Mouse (Mus musculus) gastrocnemius, postnatal 36 days (tissue): ENCODE results near the gene Slc22a29. TPM values are rescaled to one million over a fixed set of nuclear protein-coding genes. Genes with fewer than 3 reads are reported as not detected.
"Not testable (repeated sequence)": the region's sequence is repeated elsewhere in the genome, so short reads cannot be mapped to it uniquely, and the experiment has no call there.

Experiments used
- DNase-seq, 2 experiments: peaks; one replicate each; pipeline ENCODE4 v3.0.0; 2022
- intact Hi-C: fragments of 180-260 bp; cut with DNase I; formaldehyde crosslinking; loops from one replicate; pipeline ENCODE4 v1.15.1; 2025
- long read RNA-seq, 2 experiments: library from polyadenylated mRNA; stranded (forward); transcript quantifications; one replicate each; pipeline ENCODE4 v2.0.0; 2021
- total RNA-seq, 2 experiments: library from RNA; stranded (reverse); gene quantifications; 2 replicates each; pipeline ENCODE4 v1.2.3; 2021

Slc22a29 gene
- total RNA-seq: not detected
- long read RNA-seq, experiment 1: 0 reads
- long read RNA-seq, experiment 2: 0 reads

DNA sequence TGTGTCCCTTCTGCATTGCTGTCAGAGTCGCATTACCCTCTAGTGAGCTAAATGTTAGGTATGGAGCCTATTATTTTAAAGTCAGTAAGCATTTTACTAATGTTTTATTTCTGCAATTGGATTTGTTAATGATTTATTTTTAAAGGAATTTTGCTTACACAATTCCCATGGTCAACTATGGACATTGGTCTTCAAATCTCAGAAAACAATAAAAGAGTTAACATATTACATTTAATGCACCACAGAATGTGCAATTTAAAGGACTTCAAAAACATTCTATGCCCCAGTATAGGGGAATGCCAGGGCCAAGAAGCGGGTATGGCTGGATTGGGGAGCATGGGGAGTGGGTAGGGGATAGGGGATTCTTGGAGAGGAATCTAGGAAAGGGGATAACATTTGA lies at the start of gene Slc22a29:
Gene Slc22a29 (minus strand): TSS at position 101 of the 400 bp plus-strand sequence.
- intact Hi-C loops: no loop called here
- DNase-seq: no peak

DNA sequence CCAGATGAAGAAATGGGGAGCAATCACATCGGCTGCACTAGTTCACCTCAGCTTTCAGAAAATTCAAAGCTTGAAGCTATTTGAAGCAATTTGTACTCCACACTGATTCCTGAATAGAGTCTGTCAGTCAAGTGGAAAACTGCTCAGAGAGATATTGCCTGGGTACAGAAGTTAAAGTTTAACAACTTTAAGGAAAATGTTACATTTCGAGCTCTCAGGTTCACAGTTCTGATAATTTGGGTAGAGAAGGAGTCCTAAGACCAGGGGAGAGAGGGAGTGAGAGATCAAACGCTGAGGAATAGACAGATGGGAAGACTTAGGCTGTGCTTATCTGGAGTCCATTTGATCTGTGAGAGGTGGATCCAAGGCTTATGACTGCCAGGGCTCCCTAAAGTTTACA lies 46.6 kb upstream of the Slc22a29 start:
- intact Hi-C loops: no loop called here
- DNase-seq: no peak

DNA sequence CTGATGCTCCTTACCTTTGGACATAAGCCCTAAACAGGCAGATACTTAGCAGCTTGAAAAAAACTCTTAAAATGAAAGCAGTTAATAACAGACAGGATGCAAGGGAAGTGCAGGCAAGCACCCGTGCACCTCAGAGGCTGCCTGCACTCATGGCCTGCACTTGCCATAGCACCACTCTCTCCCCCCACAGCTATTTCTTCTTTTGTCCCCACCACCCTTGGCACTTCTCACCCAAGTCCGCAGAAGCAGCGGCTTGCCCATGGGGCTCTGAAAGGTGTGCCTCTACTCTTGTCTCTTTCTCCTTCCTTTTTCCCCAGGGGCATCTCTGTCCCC lies 34.0 kb upstream of the Slc22a29 start:
- DNase-seq: no peak
- intact Hi-C loops: no loop called here

DNA sequence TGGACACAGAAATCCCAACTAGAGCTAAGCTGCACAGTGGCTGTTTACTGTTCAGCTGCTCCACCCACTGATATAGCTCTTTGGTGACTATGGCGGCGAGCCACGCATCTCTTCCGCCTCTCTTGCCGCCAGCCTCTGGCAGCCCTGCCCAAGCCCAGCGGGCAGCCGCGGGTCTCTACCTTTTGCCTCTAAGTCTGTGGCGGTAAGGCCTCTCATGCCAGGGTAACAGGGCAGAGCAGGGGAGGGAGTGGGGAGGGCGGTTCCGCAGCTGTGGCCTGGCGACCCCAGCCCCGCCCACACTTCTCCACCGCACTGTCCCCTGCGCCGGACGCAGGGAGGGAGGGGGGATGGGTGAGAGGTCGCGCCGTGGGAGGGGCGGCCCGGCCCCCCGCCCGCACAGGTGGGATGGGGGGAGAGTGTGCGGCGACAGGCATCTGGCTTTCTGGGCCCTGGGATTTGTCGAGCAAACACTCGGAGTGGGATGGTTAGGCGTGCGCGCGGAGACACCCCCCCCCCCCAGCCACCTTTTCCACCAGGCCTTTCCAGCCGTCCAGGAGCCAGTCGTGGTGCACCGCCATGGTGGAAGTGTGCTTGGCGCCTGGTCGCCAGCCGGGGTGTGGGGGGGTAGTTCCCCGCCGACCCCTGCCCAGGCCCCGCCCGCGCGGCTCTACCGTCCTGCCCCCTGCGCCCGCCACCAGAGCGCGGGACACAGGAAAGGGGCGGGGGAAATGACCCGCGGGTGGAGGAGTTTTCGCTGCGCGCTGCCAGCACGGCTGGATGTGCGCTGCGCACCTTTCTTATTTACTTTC lies 33.4 kb upstream of the Slc22a29 start:
- DNase-seq: peak; percentile 3 to 12
- intact Hi-C loops: no loop called here

DNA sequence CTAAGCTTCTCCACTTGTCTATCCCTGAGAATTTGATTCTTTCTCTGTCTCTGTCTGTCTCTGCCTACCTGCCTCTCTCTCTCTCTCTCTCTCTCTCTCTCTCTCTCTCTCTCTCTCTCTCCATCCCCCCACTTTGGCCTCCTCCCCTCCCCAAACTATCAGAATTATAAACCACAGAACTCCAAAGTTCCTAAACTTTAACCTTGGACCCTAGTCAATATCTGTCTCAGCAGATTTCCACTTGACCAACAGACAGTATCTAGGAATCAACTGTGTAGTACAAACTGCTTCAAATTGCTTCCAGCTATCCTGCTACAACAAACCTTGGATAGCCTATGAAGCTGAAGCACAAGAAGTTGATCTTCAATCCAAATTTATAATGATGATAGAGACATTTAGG lies 10.2 kb upstream of the Slc22a29 start:
- no peak for DNase-seq
- intact Hi-C loops: no loop called here

DNA sequence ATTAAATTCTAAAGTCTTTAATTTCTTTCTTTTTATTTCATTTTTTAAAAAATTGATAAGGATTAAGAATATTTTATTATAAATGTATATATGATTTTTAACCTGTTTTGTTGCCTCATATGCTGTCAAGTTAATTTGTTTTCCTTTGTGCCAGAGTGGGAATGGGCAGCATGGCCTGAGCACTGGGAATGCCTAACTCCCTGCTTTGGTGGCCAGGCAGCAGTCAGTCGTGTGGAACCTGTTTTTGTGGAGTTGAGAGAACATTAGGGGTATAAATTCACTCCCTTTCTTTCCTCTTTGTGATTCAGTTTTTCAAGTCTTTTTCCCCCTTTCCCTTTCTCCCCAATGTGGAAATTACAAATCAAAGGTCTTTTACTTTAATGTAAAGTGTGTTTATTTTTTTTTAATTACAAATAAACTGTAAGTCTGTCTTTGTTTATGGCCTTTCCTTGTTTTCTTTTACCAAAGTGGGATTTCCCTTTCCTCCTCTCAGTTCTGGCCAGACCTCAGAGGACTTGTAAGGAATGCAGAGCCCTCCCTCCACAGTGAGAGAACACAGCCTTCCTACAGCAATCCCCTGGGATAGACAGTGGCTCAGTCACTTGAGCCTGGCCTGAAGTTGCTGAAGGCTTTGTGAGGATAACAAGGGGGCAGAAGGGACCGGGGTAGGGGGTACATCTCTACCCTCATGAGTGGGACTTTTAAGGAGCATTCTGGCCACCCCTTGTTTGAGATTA lies 69.7 kb downstream of the Slc22a29 start:
- no peak for DNase-seq
- intact Hi-C loops: no loop called here

DNA sequence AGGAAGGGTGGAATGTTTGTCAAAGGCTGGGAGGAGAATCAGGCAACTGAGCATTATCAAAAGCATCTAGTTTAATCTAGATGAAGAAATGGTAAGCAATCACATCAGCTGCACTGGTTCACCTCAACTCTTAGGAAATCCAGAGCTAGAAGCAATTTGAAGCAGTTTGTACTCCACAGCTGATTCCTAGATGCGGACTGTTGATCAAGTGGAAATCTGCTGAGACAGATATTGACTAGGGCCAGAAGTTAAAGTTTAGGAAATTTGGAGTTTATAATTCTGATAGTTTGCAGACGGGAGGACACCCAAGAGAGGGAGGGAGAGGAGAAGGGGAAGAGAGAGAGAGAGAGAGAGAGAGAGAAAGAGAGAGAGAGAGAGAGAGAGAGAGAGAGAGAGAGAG lies 76.0 kb downstream of the Slc22a29 start:
- DNase-seq, intact Hi-C loops: not testable (repeated sequence)

DNA sequence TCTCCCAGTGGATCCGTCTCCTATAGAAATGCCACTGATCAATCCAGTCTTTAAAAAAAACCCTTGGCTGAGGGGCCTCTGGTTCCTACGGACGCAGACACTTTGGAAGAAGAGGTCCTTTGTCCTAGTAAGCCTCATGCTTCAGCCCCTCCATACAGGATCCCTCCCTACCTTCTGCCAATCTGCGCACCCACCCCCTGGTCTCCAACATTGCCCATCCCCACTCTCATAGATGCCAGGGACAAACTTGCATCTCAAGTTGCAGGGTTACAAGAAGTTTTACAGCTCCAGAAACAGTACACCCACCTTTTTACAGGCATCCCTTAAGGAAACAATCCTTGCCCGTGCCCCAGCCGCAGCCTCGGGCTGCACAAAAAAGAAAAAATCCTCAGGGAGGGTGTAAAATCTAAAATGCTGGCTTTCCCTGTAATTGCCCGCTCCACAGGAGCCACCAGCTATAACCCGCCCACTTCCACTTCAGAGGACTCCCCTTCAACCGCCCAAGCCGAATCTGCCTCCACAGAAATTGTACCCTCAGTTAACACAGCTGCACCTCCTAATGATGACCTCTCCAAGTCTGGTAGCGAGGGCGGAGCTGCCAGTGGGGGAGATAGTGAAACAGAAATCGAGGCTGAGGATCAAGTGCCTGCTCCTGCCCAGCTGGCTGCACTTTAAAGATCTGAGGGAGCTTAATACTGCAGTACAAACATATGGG lies 84.4 kb downstream of the Slc22a29 start:
- intact Hi-C loops, DNase-seq: not testable (repeated sequence)

DNA sequence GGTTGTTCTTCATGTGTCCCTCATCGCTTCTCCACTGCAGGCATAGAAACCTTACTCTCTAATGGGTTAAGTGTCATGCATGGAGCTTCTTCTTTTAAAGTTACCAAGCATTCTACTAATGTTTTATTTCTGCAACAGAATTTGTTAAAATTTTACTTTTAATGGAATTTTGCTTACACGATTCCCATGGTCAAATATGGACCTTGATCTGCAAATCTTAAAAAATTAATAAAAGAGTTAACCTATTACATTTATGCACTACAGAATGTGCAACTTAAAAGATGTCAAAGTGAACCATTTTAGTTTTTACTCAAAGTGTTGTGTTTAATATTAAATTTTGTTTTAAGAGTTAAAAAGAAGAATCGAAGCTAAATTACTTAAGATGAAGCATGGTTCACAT lies 86.8 kb downstream of the Slc22a29 start, which contains the start of gene Slc22a28:
Gene Slc22a28 (minus strand): TSS at position 102 of the 400 bp plus-strand sequence.
- intact Hi-C loops, DNase-seq: not testable (repeated sequence)

Other genes with a start within 250 kb of the Slc22a29 start
- gene Slc22a28, start 86.9 kb downstream of the Slc22a29 start, total RNA-seq: not detected
- gene Slc22a30, start 186.2 kb upstream of the Slc22a29 start, total RNA-seq: not detected